Mouse (Mus musculus): ENCODE data around the gene Mbtps1. TPM values are rescaled to one million over a fixed set of nuclear protein-coding genes. Genes with fewer than 3 reads are reported as not detected.

Gene Mbtps1
- polyA plus RNA-seq, 1 experiment from 2014 or later: 42.5 TPM

GRCm38 (mm10) chr8:119547019-119547691, 11.4 kb downstream of the Mbtps1 start:
- Histone ChIP-seq H3K27ac (ENCODE audit: low read depth, low read length) (no peak overlapping the region), H3K4me3 (ENCODE audit: low read depth, low read length) (no peak overlapping the region), H3K9ac (replicated peaks; ENCODE audit: low read depth, low read length) (no peak overlapping the region), H3K9me3 (ENCODE audit: control insufficient read depth, low read length) (no peaks in the 10 kb centered on the region), H3K36me3 (ENCODE audit: control insufficient read depth, insufficient read depth, low read length) (peaks cover 21% of the 10 kb centered on the region; the same call in 1 of the 2 replicates), H3K4me2 (ENCODE audit: low read depth, low read length) (no peak overlapping the region), H3K4me1 (ENCODE audit: control insufficient read depth, insufficient read depth, low read length) (no peaks in the 10 kb centered on the region), H3K27me3 (ENCODE audit: control insufficient read depth, insufficient read depth, low read length) (no peaks in the 10 kb centered on the region)
- WGBS: 89% methylated on average over 18 of the region's 18 CpGs
- no peak for ATAC-seq (ENCODE audit: low read depth)

GRCm38 (mm10) chr8:119545791-119546190, 12.7 kb downstream of the Mbtps1 start:
- H3K4me3 ChIP-seq (ENCODE audit: low read depth, low read length): no peak overlapping the region
- H3K36me3 ChIP-seq (ENCODE audit: control insufficient read depth, insufficient read depth, low read length): peaks cover 30% of the 10 kb centered on the region
- H3K9me3 ChIP-seq (ENCODE audit: control insufficient read depth, low read length): no peaks in the 10 kb centered on the region
- H3K4me1 ChIP-seq (ENCODE audit: control insufficient read depth, insufficient read depth, low read length): no peaks in the 10 kb centered on the region
- no peak overlapping the region for H3K4me2 ChIP-seq (ENCODE audit: low read depth, low read length)
- no peak overlapping the region for H3K9ac ChIP-seq (replicated peaks; ENCODE audit: low read depth, low read length)
- no peak overlapping the region for H3K27ac ChIP-seq (ENCODE audit: low read depth, low read length)
- 90% methylated on average over 6 of the region's 6 CpGs for WGBS
- no peak for ATAC-seq (ENCODE audit: low read depth)
- H3K27me3 ChIP-seq (ENCODE audit: control insufficient read depth, insufficient read depth, low read length): no peaks in the 10 kb centered on the region

- Histone ChIP-seq H3K27ac (ENCODE audit: low read depth, low read length) (no peak overlapping the region), H3K4me3 (ENCODE audit: low read depth, low read length) (no peak overlapping the region), H3K36me3 (ENCODE audit: control insufficient read depth, insufficient read depth, low read length) (peaks cover 36% of the 10 kb centered on the region), H3K27me3 (ENCODE audit: control insufficient read depth, insufficient read depth, low read length) (no peaks in the 10 kb centered on the region), H3K4me2 (ENCODE audit: low read depth, low read length) (no peak overlapping the region), H3K9me3 (ENCODE audit: control insufficient read depth, low read length) (no peaks in the 10 kb centered on the region), H3K4me1 (ENCODE audit: control insufficient read depth, insufficient read depth, low read length) (no peaks in the 10 kb centered on the region), H3K9ac (replicated peaks; ENCODE audit: low read depth, low read length) (no peak overlapping the region)
- no peak for ATAC-seq (ENCODE audit: low read depth)
- 78% methylated on average over 6 of the region's 6 CpGs for WGBS
Observed at GRCm38 (mm10) chr8:119545180-119545579, 13.4 kb downstream of the Mbtps1 start.

- H3K9ac ChIP-seq (replicated peaks; ENCODE audit: low read depth, low read length): no peak overlapping the region
- no peaks in the 10 kb centered on the region for H3K4me1 ChIP-seq (ENCODE audit: control insufficient read depth, insufficient read depth, low read length)
- H3K4me3 ChIP-seq (ENCODE audit: low read depth, low read length): no peak overlapping the region
- no peaks in the 10 kb centered on the region for H3K27me3 ChIP-seq (ENCODE audit: control insufficient read depth, insufficient read depth, low read length)
- no peak for ATAC-seq (ENCODE audit: low read depth)
- WGBS: 82% methylated on average over 3 of the region's 3 CpGs
- peaks cover 41% of the 10 kb centered on the region for H3K36me3 ChIP-seq (ENCODE audit: control insufficient read depth, insufficient read depth, low read length)
- H3K27ac ChIP-seq (ENCODE audit: low read depth, low read length): no peak overlapping the region
- no peak overlapping the region for H3K4me2 ChIP-seq (ENCODE audit: low read depth, low read length)
- H3K9me3 ChIP-seq (ENCODE audit: control insufficient read depth, low read length): no peaks in the 10 kb centered on the region
Observed at GRCm38 (mm10) chr8:119544606-119545005, 13.9 kb downstream of the Mbtps1 start.

- H3K4me1 ChIP-seq (ENCODE audit: control insufficient read depth, insufficient read depth, low read length): no peaks in the 10 kb centered on the region
- no peaks in the 10 kb centered on the region for H3K27me3 ChIP-seq (ENCODE audit: control insufficient read depth, insufficient read depth, low read length)
- no peak overlapping the region for H3K4me2 ChIP-seq (ENCODE audit: low read depth, low read length)
- peaks cover 80% of the 10 kb centered on the region for H3K36me3 ChIP-seq (ENCODE audit: control insufficient read depth, insufficient read depth, low read length)
- no peaks in the 10 kb centered on the region for H3K9me3 ChIP-seq (ENCODE audit: control insufficient read depth, low read length)
- 92% methylated on average over 9 of the region's 9 CpGs for WGBS
- no peak overlapping the region for H3K27ac ChIP-seq (ENCODE audit: low read depth, low read length)
- no peak overlapping the region for H3K4me3 ChIP-seq (ENCODE audit: low read depth, low read length)
- no peak for ATAC-seq (ENCODE audit: low read depth)
- H3K9ac ChIP-seq (replicated peaks; ENCODE audit: low read depth, low read length): no peak overlapping the region
Observed at GRCm38 (mm10) chr8:119531973-119532372, 26.6 kb downstream of the Mbtps1 start.

- H3K4me3 ChIP-seq (ENCODE audit: low read depth, low read length): no peak overlapping the region
- H3K4me2 ChIP-seq (ENCODE audit: low read depth, low read length): no peak overlapping the region
- no peak overlapping the region for H3K9ac ChIP-seq (replicated peaks; ENCODE audit: low read depth, low read length)
- 94% methylated on average over 3 of the region's 3 CpGs for WGBS
- H3K27ac ChIP-seq (ENCODE audit: low read depth, low read length): no peak overlapping the region
- H3K27me3 ChIP-seq (ENCODE audit: control insufficient read depth, insufficient read depth, low read length): no peaks in the 10 kb centered on the region
- no peak for ATAC-seq (ENCODE audit: low read depth)
- no peaks in the 10 kb centered on the region for H3K4me1 ChIP-seq (ENCODE audit: control insufficient read depth, insufficient read depth, low read length)
- no peaks in the 10 kb centered on the region for H3K9me3 ChIP-seq (ENCODE audit: control insufficient read depth, low read length)
- H3K36me3 ChIP-seq (ENCODE audit: control insufficient read depth, insufficient read depth, low read length): peaks cover 78% of the 10 kb centered on the region
Observed at GRCm38 (mm10) chr8:119531397-119531796, 27.1 kb downstream of the Mbtps1 start.

GRCm38 (mm10) chr8:119530937-119531336, 27.6 kb downstream of the Mbtps1 start:
- no peak overlapping the region for H3K4me2 ChIP-seq (ENCODE audit: low read depth, low read length)
- no peak for ATAC-seq (ENCODE audit: low read depth)
- no peaks in the 10 kb centered on the region for H3K4me1 ChIP-seq (ENCODE audit: control insufficient read depth, insufficient read depth, low read length)
- no peaks in the 10 kb centered on the region for H3K27me3 ChIP-seq (ENCODE audit: control insufficient read depth, insufficient read depth, low read length)
- whole genome bisulfite sequencing: 95% methylated on average over 6 of the region's 6 CpGs
- H3K36me3 ChIP-seq (ENCODE audit: control insufficient read depth, insufficient read depth, low read length): peaks cover 74% of the 10 kb centered on the region
- no peaks in the 10 kb centered on the region for H3K9me3 ChIP-seq (ENCODE audit: control insufficient read depth, low read length)
- H3K4me3 ChIP-seq (ENCODE audit: low read depth, low read length): no peak overlapping the region
- H3K27ac ChIP-seq (ENCODE audit: low read depth, low read length): no peak overlapping the region
- H3K9ac ChIP-seq (replicated peaks; ENCODE audit: low read depth, low read length): no peak overlapping the region

- no peaks in the 10 kb centered on the region for H3K9me3 ChIP-seq (ENCODE audit: control insufficient read depth, low read length)
Observed at GRCm38 (mm10) chr8:119528762-119529161, 29.8 kb downstream of the Mbtps1 start.

GRCm38 (mm10) chr8:119520102-119520501, 38.4 kb downstream of the Mbtps1 start:
- WGBS: 80% methylated on average over 7 of the region's 7 CpGs
- no peak for ATAC-seq (ENCODE audit: low read depth)
- no peaks in the 10 kb centered on the region for H3K9me3 ChIP-seq (ENCODE audit: control insufficient read depth, low read length)

More at GRCm38 (mm10) chr8:119528762-119529161, 29.8 kb downstream of the Mbtps1 start:
- Histone ChIP-seq H3K36me3 (ENCODE audit: control insufficient read depth, insufficient read depth, low read length) (peaks cover 77% of the 10 kb centered on the region), H3K4me3 (ENCODE audit: low read depth, low read length) (no peak overlapping the region), H3K9ac (replicated peaks; ENCODE audit: low read depth, low read length) (no peak overlapping the region), H3K4me2 (ENCODE audit: low read depth, low read length) (no peak overlapping the region), H3K4me1 (ENCODE audit: control insufficient read depth, insufficient read depth, low read length) (no peaks in the 10 kb centered on the region), H3K27me3 (ENCODE audit: control insufficient read depth, insufficient read depth, low read length) (no peaks in the 10 kb centered on the region), H3K27ac (ENCODE audit: low read depth, low read length) (no peak overlapping the region)
- ATAC-seq (ENCODE audit: low read depth): no peak
- 96% methylated on average over 7 of the region's 7 CpGs for WGBS

More at GRCm38 (mm10) chr8:119520102-119520501, 38.4 kb downstream of the Mbtps1 start:
- Histone ChIP-seq H3K4me2 (ENCODE audit: low read depth, low read length) (no peak overlapping the region), H3K9ac (replicated peaks; ENCODE audit: low read depth, low read length) (no peak overlapping the region), H3K4me3 (ENCODE audit: low read depth, low read length) (no peak overlapping the region), H3K27me3 (ENCODE audit: control insufficient read depth, insufficient read depth, low read length) (no peaks in the 10 kb centered on the region), H3K27ac (ENCODE audit: low read depth, low read length) (no peak overlapping the region), H3K36me3 (ENCODE audit: control insufficient read depth, insufficient read depth, low read length) (peaks cover 71% of the 10 kb centered on the region), H3K4me1 (ENCODE audit: control insufficient read depth, insufficient read depth, low read length) (no peaks in the 10 kb centered on the region)
